Mouse (Mus musculus) granulocyte monocyte progenitor cell, adult 5-6 weeks (primary cell): ENCODE measurements around the gene Olfr368. TPM values are rescaled to one million over a fixed set of nuclear protein-coding genes. Genes with fewer than 3 reads are reported as not detected.

Experiments
- ATAC-seq: replicated peaks from 2 replicates; pipeline ENCODE4 v1.8.0; 2016; ENCODE audit warnings: mild to moderate bottlenecking, moderate TSS enrichment, inconsistent platforms; ENCODE audit not compliant: poor library complexity, severe bottlenecking
- total RNA-seq, 2 experiments: library from RNA; stranded (forward) in 1 of 2; stranded (reverse) in 1 of 2; fragments of 200-712, 200-1000 nt in 1 of 2; fragments of >200 nt in 1 of 2; fragmentation: Nextera tagmentation in 1 of 2; gene quantifications; 2 replicates each; pipeline ENCODE4 v1.2.3; 2014 to 2017

Olfr368 gene
- not detected in 2 replicates for total RNA-seq (2014; fragmentation: Nextera tagmentation)
- total RNA-seq (2017) = not detected in 2 replicates

GRCm38 (mm10) chr2:37326215-37326614 is at the start of gene Olfr368:
Olfr368 (plus strand) TSS chr2:37326515.
- no peak for ATAC-seq

- ATAC-seq = no peak
Measured at GRCm38 (mm10) chr2:37333321-37333720, 7.0 kb downstream of the Olfr368 start.

- ATAC-seq = peak; percentile 66
Measured at GRCm38 (mm10) chr2:37338497-37339187, 12.3 kb downstream of the Olfr368 start.

DNA sequence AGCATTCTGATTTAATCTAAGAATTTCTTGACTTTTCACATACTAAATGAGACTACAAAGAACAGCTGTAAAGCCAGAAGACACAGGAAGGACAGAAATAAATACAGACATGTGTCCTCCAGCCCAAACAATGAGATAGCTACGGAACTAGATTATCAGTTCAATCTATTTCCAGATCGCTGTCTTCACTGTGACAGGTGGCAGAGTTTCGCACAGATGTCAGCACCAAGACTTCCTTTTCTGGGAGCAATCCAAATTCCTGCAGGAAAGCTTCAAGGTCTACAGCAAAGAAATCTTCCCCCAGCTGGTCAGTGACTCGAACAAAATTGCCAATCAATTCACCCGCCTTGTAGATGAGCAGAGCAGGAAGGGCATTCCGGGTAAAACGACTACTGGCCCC is 25.4 kb downstream of the Olfr368 start:
- no peak for ATAC-seq

DNA sequence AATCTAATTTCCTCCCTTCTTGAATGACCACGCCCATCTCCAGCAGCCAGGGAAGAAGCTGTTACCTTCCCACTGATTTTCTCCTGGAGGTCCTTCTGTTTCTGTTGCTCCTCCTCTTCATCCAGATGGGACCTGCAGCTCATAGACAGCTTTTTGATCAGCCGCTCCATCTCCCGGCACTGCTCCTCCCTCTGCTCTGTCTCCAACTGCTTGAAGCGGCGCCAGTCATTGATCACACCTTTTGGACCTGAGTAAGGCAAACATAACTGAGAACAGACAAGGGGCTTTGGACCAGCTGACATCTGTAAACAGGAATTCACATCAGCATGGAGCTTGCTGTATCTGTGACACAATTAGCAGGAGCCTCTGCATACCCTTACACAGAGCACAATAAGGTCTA is 29.3 kb downstream of the Olfr368 start:
- ATAC-seq = no peak

- peak; percentile 94 for ATAC-seq
Measured at GRCm38 (mm10) chr2:37358633-37359540, 32.6 kb downstream of the Olfr368 start, which contains the start of gene Pdcl. Pdcl (minus strand) TSS chr2:37359332.

- ATAC-seq = no peak
Measured at GRCm38 (mm10) chr2:37359908-37360307, 33.6 kb downstream of the Olfr368 start.

DNA sequence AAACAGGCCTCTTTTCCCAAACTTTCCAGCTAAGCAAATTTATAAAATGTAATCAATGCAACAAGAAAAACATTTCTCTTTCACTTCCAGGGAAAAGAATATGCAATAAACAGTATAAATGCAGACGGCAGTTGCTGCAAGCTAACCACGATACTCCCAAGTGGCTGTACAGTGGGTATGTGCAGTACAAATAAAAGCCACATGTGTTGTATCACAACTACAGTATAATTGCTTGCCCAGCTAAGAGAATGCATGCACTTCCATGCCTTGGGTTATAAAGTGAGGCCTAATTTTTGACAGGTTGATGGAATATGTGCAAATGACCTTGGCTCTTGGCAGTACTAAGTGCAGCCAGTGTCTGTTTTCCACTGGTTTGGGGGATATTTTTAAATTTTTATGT is 44.3 kb downstream of the Olfr368 start:
- no peak for ATAC-seq

GRCm38 (mm10) chr2:37376018-37376417 is 49.7 kb downstream of the Olfr368 start:
- ATAC-seq = peak; percentile 86

- ATAC-seq = peak; percentile 94
Measured at GRCm38 (mm10) chr2:37380189-37380588, 53.9 kb downstream of the Olfr368 start.

Other genes starting within 250 kb of the Olfr368 start
- gene Olfr361, start 237.2 kb upstream of the Olfr368 start, total RNA-seq (2014; fragmentation: Nextera tagmentation) = not detected in 2 replicates
- gene Olfr361, start 237.2 kb upstream of the Olfr368 start, total RNA-seq (2017) = not detected in 2 replicates
- not detected in 2 replicates for gene Olfr362, start 208.6 kb upstream of the Olfr368 start, total RNA-seq (2014; fragmentation: Nextera tagmentation)
- not detected in 2 replicates for gene Olfr362, start 208.6 kb upstream of the Olfr368 start, total RNA-seq (2017)
- not detected in 2 replicates for gene Olfr364-ps1, start 187.2 kb upstream of the Olfr368 start, total RNA-seq (2014; fragmentation: Nextera tagmentation)
- not detected in 2 replicates for gene Olfr364-ps1, start 187.2 kb upstream of the Olfr368 start, total RNA-seq (2017)
- not detected in 2 replicates for gene Olfr365, start 138.3 kb upstream of the Olfr368 start, total RNA-seq (2014; fragmentation: Nextera tagmentation)
- not detected in 2 replicates for gene Olfr365, start 138.3 kb upstream of the Olfr368 start, total RNA-seq (2017)
- not detected in 2 replicates for gene Olfr366, start 114.9 kb upstream of the Olfr368 start, total RNA-seq (2014; fragmentation: Nextera tagmentation)
- gene Olfr366, start 114.9 kb upstream of the Olfr368 start, total RNA-seq (2017) = not detected in 2 replicates
- gene Pdcl, start 32.8 kb downstream of the Olfr368 start, total RNA-seq (2014; fragmentation: Nextera tagmentation) = 17.2 and 19.5 TPM in 2 replicates
- gene Pdcl, start 32.8 kb downstream of the Olfr368 start, total RNA-seq (2017) = 66.6 and 74.6 TPM in 2 replicates
- 27.2 and 33.1 TPM in 2 replicates for gene Rc3h2, start 96.4 kb downstream of the Olfr368 start, total RNA-seq (2014; fragmentation: Nextera tagmentation)
- 28.5 and 28.9 TPM in 2 replicates for gene Rc3h2, start 96.4 kb downstream of the Olfr368 start, total RNA-seq (2017)
- gene Zbtb26, start 116.6 kb downstream of the Olfr368 start, total RNA-seq (2014; fragmentation: Nextera tagmentation) = 5.8 and 9.4 TPM in 2 replicates
- gene Zbtb26, start 116.6 kb downstream of the Olfr368 start, total RNA-seq (2017) = 7.0 and 10.9 TPM in 2 replicates
- gene Zbtb6, start 116.7 kb downstream of the Olfr368 start, total RNA-seq (2014; fragmentation: Nextera tagmentation) = 7.8 and 10.8 TPM in 2 replicates
- 19.7 and 20.7 TPM in 2 replicates for gene Zbtb6, start 116.7 kb downstream of the Olfr368 start, total RNA-seq (2017)
- 20.8 and 22.0 TPM in 2 replicates for gene Rabgap1, start 116.8 kb downstream of the Olfr368 start, total RNA-seq (2014; fragmentation: Nextera tagmentation)
- 22.7 and 24.1 TPM in 2 replicates for gene Rabgap1, start 116.8 kb downstream of the Olfr368 start, total RNA-seq (2017)
- gene Gpr21, start 189.8 kb downstream of the Olfr368 start, total RNA-seq (2014; fragmentation: Nextera tagmentation) = 0.84 and 2.1 TPM in 2 replicates
- gene Gpr21, start 189.8 kb downstream of the Olfr368 start, total RNA-seq (2017) = 0.69 and 1.3 TPM in 2 replicates